Mouse (Mus musculus): ENCODE results near the gene Dcst1.

DNA sequence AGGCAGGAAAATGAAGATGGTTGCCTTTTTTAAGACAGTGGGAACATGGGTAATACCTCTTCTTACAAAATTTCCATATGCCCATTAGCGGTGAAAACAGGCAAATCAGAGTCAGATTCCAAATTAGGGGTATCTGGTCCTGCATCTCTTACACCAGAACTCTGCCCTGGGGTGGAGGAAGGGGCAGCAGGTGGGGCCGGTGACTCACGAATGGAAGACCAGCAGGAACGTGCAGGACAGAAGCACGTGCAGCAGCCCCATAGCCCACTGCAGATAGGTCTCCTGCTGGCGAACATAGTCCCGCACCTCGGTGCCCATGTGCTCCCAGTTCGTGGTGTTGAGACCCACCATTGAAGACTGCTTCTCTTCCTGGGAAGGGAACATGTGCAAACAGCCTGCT lies 9.0 kb downstream of the Dcst1 start:
- TF ChIP-seq POLR2A (IDR thresholded peaks at IDR 0.05; ENCODE audit: control insufficient read depth, low read depth, low read length) (no peak), CTCF (IDR thresholded peaks at IDR 0.05; ENCODE audit: control insufficient read depth, insufficient read depth, insufficient replicate concordance, low read depth, low read length) (no peak)
